Mouse (Mus musculus): ENCODE data around the gene Trak1. TPM values are rescaled to one million over a fixed set of nuclear protein-coding genes. Genes with fewer than 3 reads are reported as not detected.
A peak's percentile ranks its signal among the peaks of the same experiment; 100 is the strongest.

The Trak1 gene
- total RNA-seq, 1 experiment from 2014 or later = 26.3 TPM

DNA sequence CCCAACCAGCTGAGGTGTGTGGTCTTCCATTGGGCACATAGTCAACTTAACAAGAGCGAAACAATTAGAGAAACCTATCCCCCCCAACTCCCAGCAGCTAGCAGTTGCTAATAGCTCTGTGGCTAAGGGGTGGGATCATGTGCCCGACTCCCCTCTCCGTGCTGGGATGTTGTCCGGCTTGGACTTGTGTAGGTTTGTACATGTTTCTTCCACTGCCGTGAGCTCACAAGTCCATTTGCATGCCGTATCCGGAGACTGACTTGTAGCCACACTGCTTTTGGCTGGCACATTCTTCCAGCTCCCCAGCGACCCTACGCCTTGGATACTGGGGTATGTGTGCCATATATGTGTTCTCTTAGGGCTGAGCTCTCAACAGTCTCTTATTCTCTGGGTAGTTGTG lies 55.4 kb downstream of the Trak1 start:
- no peak for ATAC-seq (replicated peaks in 1 of 2; ENCODE audit: insufficient read depth in 1 of 2, low FRiP score in 2 of 2, low TSS enrichment in 1 of 2, low read depth in 1 of 2, poor library complexity in 2 of 2, severe bottlenecking in 2 of 2)

DNA sequence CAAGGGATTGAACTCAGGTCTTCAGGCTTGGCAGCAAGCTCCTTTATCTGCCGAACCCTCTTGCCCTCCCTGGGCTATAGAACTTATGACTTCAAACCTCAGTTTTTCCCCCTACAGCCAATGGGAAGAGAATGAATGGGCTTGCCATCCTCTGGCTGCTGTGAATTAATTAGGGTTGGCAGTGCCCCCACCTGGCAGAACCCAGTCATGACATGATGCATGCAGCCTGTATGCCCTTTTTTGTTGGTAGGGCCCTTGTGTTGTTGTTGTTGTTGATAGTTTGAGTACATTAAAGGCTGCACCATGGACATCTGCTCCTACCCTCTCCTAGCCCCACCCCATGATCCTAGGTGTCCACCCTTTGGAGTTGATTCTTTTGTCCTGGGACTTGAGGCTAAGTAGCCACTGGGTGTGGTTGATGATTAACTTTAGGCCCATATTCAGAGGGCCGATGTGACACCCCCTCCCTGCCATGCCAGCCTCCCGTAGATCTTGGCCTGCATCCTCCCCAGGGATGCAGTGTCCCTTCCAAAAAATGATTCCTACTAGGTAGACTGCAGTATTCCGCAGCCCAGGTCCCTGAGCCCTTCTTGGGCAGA lies 57.6 kb downstream of the Trak1 start:
- ATAC-seq (replicated peaks in 1 of 2; ENCODE audit: insufficient read depth in 1 of 2, low FRiP score in 2 of 2, low TSS enrichment in 1 of 2, low read depth in 1 of 2, poor library complexity in 2 of 2, severe bottlenecking in 2 of 2) = peak in 1 of 2 experiments; percentile 54; a peak in 1 of 4 replicates

DNA sequence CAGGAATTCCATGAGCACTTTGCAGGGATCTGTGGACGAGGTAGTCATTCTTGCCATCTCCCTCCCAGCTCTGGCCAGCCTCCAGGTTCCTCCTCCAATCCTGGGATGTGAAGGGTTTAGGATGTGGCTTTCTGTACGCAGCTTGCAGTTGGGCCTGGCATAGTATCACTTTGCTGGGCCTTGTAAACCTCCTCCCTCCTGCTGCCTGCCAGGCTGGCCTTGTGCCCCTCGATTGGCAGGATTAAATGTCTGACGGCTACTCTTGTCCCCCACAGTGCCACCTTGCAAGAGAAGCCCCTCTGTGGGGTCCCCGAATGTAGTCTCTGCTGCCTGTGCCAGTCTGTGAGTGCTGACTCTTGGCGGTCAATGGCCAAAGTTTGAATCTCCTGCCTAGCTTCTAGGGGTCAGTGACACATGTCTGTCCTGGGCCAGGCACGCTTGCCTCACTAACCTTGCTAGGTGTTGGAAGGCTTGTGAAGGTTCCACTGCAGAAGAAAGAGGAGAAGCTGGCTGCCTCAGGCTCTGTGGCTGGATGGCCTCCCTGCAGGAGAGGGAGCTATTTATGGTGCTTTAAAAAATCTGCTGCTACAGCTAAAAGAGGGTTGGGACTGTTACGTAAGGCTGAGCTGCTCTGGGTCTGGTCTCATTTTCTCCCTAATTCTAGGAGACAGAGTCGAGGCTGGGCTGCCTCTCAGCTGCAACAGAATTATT lies 58.3 kb downstream of the Trak1 start:
- ATAC-seq (replicated peaks in 1 of 2; ENCODE audit: insufficient read depth in 1 of 2, low FRiP score in 2 of 2, low TSS enrichment in 1 of 2, low read depth in 1 of 2, poor library complexity in 2 of 2, severe bottlenecking in 2 of 2) = no peak

DNA sequence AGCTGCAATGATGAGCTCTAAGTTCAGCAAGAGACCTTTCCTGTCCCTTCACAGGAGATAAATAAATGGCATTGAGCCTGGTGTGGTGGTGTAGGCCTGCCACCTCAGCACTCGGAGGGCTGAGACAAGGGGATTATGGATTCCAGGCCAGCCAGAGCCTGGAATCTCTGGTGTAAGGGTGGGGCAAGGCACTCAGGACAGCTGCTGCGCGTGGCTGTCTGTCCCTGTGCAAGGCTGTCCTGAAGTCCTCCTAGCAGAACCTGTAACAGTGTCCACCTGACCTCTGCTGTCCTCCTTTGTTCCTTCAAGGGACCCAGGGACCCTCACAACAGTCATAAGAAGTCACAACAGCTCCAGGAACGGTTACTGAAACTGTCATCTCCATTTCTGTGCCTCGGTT lies 59.8 kb downstream of the Trak1 start:
- ATAC-seq (replicated peaks in 1 of 2; ENCODE audit: insufficient read depth in 1 of 2, low FRiP score in 2 of 2, low TSS enrichment in 1 of 2, low read depth in 1 of 2, poor library complexity in 2 of 2, severe bottlenecking in 2 of 2) = no peak

DNA sequence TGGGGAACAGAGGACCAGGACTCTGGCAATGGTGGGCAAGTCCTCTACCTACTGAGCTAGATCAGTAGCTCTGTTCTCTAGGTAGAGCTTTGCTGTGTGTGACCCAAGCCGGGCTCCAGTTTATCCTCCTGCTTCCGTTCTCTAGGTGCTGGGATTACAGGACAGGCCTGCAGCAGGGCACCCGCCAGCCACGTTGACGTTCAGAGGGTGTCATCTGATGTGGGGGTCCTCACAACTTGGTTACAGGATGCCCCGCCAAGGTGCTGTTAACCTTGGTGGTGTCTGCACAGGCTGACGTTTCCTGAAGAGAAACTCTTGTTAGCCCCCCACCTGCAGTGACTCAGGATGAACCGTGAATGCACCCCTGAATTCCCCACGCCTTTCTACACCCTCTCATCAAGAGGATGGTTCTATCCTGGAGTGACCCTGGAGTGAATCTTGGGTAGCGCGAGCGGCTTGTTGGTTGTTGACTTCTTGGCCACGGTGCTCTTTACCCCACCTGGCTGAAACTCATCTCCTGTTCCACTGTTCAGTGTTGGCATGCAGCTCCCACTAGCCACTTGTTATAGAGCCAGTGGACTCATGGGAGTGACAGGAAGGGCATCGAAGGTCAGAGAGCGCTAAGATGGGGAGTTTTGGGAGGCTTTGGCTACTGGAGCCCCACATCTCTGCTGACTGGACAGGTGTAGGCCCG lies 60.4 kb downstream of the Trak1 start:
- no peak for ATAC-seq (replicated peaks in 1 of 2; ENCODE audit: insufficient read depth in 1 of 2, low FRiP score in 2 of 2, low TSS enrichment in 1 of 2, low read depth in 1 of 2, poor library complexity in 2 of 2, severe bottlenecking in 2 of 2)

DNA sequence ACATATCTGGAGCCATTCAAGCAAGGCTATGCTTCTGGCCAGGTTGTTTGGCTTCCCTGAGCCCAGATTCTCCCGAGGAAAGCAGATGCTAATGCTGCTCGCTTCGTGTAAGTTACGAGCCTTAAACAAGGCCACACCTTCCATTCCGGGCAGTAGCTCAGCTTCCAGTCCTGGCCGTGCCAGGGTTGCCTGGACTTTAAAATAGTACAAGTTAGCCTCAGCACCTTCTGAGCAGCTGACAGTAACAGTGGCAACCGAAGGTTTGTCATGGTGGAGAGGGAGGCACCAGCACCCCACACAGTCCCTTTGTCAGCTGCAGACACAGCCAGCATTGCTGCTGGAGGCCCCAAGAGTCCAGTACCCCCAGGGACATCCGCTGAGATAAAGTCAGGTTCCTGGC lies 61.1 kb downstream of the Trak1 start:
- no peak for ATAC-seq (replicated peaks in 1 of 2; ENCODE audit: insufficient read depth in 1 of 2, low FRiP score in 2 of 2, low TSS enrichment in 1 of 2, low read depth in 1 of 2, poor library complexity in 2 of 2, severe bottlenecking in 2 of 2)

DNA sequence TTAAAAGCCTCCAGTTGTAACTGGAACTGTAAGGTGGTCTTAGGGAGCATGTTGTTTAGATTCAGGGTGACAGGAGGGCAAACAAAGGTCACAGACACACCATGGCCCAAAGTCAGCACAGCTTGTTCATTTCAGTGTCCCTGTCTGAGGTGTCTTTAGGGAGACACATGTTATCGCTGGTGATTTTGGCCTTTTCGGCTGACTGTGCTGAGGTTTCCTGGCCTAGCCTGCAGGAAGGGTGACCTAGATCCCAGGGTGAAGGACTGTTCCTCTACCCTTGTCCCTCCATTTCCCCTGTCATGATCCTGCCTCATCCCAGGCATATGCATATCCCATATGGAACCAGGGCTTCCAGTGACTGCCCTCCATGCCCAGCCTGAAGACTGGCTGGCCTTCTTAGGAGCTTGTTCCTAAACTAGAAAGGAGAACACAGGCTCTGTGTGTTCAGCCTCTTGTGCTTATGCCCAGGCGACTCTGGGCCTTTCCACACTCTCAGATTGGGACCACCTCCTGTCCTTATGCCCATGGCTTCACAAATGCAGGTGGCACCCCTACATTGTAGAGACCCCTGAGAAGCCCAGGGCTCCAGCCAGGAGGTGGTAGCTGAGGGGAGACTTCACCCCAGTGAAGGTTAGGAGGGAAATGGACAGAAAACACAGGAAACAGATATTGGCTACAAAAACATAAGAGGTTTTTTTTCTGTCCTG lies 62.1 kb downstream of the Trak1 start:
- ATAC-seq (replicated peaks in 1 of 2; ENCODE audit: insufficient read depth in 1 of 2, low FRiP score in 2 of 2, low TSS enrichment in 1 of 2, low read depth in 1 of 2, poor library complexity in 2 of 2, severe bottlenecking in 2 of 2) = no peak

DNA sequence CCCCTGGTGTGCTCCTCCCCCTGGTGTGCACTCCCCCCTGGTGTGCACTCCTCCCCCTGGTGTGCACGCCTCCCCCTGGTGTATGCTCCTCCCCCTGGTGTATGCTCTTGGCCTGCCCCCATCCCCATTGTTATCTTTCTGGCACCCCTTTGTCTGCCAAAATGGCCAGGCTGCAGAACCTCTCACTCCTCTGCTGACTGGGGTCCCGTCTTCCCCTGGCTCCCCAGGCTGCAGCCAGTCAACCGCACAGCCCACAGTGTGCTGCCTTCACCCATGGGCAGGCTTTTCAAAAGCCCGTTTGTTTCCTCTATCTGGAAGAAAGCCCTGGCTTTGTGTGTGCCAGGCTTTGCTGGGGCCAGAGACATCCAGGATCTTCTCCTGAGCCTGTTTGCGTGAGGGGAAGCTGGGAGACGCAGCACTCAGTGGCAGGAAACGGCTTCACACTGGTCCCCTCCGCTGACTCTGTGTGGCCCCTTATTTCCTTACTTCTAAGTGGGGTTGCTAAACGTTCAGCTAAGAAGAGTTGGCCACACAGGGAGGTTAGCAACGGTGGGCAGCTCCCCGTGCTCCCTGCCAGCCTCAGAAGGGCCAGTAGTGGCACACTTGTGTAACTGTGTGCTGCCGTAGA lies 63.1 kb downstream of the Trak1 start:
- peak; percentile 58 to 62 for ATAC-seq (replicated peaks in 1 of 2; ENCODE audit: insufficient read depth in 1 of 2, low FRiP score in 2 of 2, low TSS enrichment in 1 of 2, low read depth in 1 of 2, poor library complexity in 2 of 2, severe bottlenecking in 2 of 2)

DNA sequence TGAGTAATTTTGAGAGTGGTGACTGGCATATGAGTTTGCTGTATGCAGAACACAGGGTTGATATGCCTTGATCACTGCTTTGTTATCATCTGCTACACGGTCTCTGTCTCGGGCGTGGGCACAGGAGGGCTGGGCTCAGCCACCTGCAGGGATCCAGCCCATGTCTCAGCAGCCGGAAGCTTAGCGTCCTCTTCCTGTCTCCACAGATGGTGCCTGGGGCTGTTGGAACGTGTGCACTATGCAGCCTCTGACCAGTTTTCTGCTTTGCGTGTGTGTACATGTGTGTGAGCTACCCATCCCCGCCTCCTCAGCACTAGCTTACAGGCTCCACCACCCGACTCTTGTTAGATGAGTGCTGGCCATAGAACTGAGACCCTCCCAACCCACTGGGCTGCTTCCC lies 63.7 kb downstream of the Trak1 start:
- peak; percentile 73 to 81 for ATAC-seq (replicated peaks in 1 of 2; ENCODE audit: insufficient read depth in 1 of 2, low FRiP score in 2 of 2, low TSS enrichment in 1 of 2, low read depth in 1 of 2, poor library complexity in 2 of 2, severe bottlenecking in 2 of 2)

DNA sequence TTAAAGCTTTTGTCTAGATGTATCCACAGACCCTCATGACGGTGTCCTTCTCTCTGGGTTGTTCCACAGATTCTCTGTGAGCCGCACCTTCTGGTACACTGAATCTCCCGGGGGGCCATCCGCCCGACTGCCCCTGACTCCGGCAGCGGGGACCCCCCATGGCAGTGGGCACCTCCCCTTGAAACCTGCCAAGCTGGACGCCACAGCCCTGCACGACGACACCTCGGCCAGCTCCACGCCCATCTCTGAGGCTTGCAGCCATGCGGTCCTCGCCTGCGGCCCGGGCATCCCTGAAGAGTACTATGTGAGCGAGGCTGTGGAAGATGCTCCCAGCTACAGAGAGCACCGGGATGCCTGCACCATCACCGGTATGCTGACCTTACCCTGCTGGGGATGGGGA lies 66.6 kb downstream of the Trak1 start:
- ATAC-seq (replicated peaks in 1 of 2; ENCODE audit: insufficient read depth in 1 of 2, low FRiP score in 2 of 2, low TSS enrichment in 1 of 2, low read depth in 1 of 2, poor library complexity in 2 of 2, severe bottlenecking in 2 of 2) = no peak

DNA sequence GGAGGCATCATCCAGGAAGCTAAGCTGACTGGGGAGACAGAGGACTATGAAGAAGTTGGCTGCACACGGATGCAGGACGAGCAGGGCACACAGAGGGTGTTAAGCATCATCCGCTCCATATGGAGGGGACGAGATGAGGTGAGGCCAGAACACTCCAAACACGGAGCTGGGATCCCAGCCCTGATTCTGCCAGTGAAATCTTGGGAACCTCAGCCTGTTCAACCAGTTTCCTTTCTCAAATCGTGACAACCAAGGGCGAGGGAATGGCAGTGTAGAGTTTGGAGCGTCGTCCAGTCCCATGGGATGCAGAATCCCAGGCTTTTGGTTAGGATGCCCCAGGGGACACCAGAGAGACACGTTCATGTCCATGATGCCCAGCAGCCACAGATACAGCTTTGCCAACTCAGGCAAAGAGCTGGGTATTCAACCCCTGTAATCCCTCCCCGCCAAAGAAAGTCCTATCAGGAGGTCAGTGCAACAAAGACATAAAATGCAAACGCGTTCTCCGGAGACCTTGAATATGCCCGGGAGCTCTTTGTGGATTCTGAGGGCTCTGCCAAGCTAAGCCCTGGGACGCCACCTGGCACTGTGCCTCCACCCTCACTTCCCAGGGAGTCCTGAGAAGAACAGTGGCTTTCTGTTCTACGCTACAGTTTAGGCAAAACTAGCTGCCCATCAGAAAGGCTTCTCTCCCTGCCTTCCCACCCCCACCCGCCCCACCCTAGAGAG lies 69.0 kb downstream of the Trak1 start:
- no peak for ATAC-seq (replicated peaks in 1 of 2; ENCODE audit: insufficient read depth in 1 of 2, low FRiP score in 2 of 2, low TSS enrichment in 1 of 2, low read depth in 1 of 2, poor library complexity in 2 of 2, severe bottlenecking in 2 of 2)

DNA sequence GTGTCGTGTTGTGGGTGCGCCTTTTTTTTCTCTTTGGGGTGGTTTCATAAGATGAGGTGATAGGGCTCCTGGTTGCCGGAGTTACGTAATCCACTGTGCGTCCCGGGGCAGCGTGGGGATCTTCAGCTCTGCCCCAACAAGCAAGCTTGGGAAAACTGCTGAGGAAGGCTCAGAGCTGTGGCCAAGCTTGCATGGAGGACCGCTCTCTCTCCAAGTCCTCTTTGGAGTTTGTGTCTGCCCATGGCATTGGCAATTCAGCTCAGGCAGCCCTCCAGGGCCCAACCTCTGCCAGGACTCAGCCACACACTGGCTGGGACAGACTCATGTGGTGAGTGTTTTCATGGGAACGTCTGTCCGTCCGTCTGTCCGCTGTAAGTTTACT lies 69.6 kb downstream of the Trak1 start:
- no peak for ATAC-seq (replicated peaks in 1 of 2; ENCODE audit: insufficient read depth in 1 of 2, low FRiP score in 2 of 2, low TSS enrichment in 1 of 2, low read depth in 1 of 2, poor library complexity in 2 of 2, severe bottlenecking in 2 of 2)

DNA sequence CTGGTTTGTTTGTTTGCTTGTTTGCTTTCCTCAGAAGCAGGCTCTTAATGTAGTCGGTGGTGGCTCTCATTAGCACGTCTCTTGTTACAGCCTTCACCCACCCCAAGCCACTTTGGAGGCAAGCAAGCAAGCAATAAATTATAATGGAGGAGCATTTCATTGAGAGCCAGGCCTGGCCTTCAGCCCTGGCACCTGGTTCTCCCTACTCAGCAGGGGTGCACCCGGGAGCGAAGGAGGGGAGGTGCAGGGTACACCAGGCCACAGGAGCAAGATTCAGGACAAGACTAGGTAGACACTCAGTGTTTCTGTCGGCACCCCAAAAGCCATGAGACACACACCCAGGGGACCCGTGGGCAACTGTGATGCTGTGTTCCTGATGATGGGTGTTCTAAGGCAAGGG lies 72.3 kb downstream of the Trak1 start:
- no peak for ATAC-seq (replicated peaks in 1 of 2; ENCODE audit: insufficient read depth in 1 of 2, low FRiP score in 2 of 2, low TSS enrichment in 1 of 2, low read depth in 1 of 2, poor library complexity in 2 of 2, severe bottlenecking in 2 of 2)

DNA sequence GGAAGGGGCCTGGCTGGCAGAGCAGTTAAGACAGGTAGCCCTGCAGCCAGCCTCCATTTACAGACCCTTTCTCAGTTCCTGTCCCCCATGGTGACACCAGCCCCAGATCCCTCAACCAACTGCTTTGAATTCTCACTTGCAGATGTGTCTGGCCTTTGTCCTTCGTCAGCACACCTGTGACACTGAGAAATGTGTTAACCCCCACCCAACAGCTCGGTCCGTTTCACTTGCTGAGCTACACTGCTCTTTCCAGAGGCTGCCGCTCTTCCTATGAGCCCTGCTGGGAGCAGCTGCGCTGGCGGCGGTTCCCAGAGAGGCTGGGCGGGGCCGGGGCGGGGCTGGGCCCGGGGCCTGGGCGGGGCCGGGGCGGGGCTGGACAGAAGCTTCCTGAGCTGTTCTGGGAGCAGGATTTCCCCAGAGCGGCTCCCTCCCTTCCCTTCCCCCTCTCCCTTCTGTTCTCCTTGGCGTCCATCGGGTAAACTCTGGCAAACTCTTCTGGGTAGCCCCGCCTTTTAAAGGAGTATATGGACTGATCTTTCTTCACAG lies 74.1 kb downstream of the Trak1 start:
- peak; percentile 65 to 67 for ATAC-seq (replicated peaks in 1 of 2; ENCODE audit: insufficient read depth in 1 of 2, low FRiP score in 2 of 2, low TSS enrichment in 1 of 2, low read depth in 1 of 2, poor library complexity in 2 of 2, severe bottlenecking in 2 of 2)

DNA sequence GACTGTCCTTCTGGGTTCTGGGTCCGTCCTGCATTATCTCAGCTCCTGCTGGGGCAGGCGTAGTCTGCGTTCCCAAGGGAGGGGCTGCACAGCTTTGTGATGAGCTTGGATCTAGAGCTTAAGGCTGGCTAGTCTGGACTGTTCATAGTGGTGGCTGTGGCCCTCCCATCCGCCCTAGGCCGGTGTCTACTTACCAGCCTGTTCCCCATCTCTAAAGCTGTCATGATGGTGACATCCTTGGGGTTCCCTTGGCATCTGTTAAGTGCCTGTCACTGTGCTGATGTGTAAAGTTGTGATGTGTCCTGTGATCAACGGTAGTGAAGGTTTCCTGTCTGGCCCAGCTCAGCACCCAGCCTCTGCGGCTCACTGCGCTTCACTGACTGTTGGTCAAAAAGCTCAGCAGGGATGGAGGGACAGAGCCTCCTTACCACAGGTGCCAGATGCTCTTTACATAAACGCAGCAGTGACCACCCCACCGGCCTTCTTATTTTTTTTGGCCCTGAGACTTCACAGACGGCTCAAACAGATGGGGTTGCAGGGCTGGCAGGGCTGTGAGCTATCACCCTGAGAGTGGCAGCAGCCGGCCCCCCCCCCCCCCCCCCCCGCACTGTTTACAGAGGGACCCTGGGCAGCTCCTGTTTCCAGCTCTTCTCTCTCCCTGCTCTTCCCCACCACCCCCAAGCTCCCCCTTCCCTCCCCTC lies 74.8 kb downstream of the Trak1 start:
- ATAC-seq (replicated peaks in 1 of 2; ENCODE audit: insufficient read depth in 1 of 2, low FRiP score in 2 of 2, low TSS enrichment in 1 of 2, low read depth in 1 of 2, poor library complexity in 2 of 2, severe bottlenecking in 2 of 2) = peak; percentile 4 to 27; a peak in 2 of 4 replicates

DNA sequence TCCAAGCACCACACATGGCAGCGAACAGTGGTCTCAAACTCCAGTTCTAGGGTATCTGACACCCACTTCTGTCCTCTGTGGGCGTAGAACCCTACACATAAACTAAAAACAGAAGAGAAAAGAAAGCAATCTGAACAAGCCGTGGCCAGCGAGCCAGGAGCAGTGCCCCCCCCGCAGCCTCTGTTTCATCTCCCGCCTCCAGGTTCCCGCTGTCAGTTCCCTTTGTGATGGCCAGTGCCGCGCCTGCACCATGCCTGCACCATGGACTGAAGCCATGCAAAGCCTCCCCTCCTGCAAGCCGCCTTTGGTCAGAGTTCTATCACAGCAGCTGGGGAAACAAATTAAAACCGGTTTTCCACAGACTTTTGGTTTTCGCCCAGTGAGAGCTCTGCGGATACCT lies 75.8 kb downstream of the Trak1 start:
- no peak for ATAC-seq (replicated peaks in 1 of 2; ENCODE audit: insufficient read depth in 1 of 2, low FRiP score in 2 of 2, low TSS enrichment in 1 of 2, low read depth in 1 of 2, poor library complexity in 2 of 2, severe bottlenecking in 2 of 2)
